Mouse (Mus musculus): ENCODE data around the gene Fut2. TPM values are rescaled to one million over a fixed set of nuclear protein-coding genes. Genes with fewer than 3 reads are reported as not detected.

Fut2 gene
- polyA plus RNA-seq, 1 experiment = not detected

- no peaks in the 10 kb centered on the region for H3K4me1 ChIP-seq (ENCODE audit: control insufficient read depth, insufficient read depth, insufficient read length)
- H3K36me3 ChIP-seq (ENCODE audit: control insufficient read depth, insufficient read depth, low read length) = no peaks in the 10 kb centered on the region
- WGBS = 76% methylated on average over 9 of the region's 9 CpGs
- TF ChIP-seq CTCF (IDR thresholded peaks at IDR 0.05; ENCODE audit: extremely low read depth, insufficient read depth, insufficient read length, insufficient replicate concordance) = no peak
- no peak overlapping the region for H3K4me3 ChIP-seq (ENCODE audit: extremely low read depth, insufficient read depth, insufficient read length)
- H3K27ac ChIP-seq (ENCODE audit: insufficient read depth, low read length) = no peak overlapping the region
- no peaks in the 10 kb centered on the region for H3K27me3 ChIP-seq (ENCODE audit: control insufficient read depth, insufficient read depth, low read length)
- DNase-seq (ENCODE audit: low read depth in 1 of 2, low spot score in 2 of 2) = no peak
Observed at GRCm38 (mm10) chr7:45605704-45606289, 60.4 kb downstream of the Fut2 start.

GRCm38 (mm10) chr7:45598960-45599879, 67.0 kb downstream of the Fut2 start:
- 80% methylated on average over 18 of the region's 18 CpGs for WGBS
- H3K36me3 ChIP-seq (ENCODE audit: control insufficient read depth, insufficient read depth, low read length) = no peaks in the 10 kb centered on the region
- TF ChIP-seq CTCF (IDR thresholded peaks at IDR 0.05; ENCODE audit: extremely low read depth, insufficient read depth, insufficient read length, insufficient replicate concordance) = no peak
- TF ChIP-seq POLR2A (IDR thresholded peaks at IDR 0.05; ENCODE audit: low read depth, low read length) = no peak
- no peaks in the 10 kb centered on the region for H3K27me3 ChIP-seq (ENCODE audit: control insufficient read depth, insufficient read depth, low read length)
- H3K4me3 ChIP-seq (ENCODE audit: extremely low read depth, insufficient read depth, insufficient read length) = no peak overlapping the region
- no peak overlapping the region for H3K27ac ChIP-seq (ENCODE audit: insufficient read depth, low read length)
- no peak for DNase-seq (ENCODE audit: low read depth in 1 of 2, low spot score in 2 of 2)
- no peaks in the 10 kb centered on the region for H3K4me1 ChIP-seq (ENCODE audit: control insufficient read depth, insufficient read depth, insufficient read length)

Other genes with a start within 250 kb of the Fut2 start
- gene Lhb, start 245.6 kb downstream of the Fut2 start, polyA plus RNA-seq (2012; rRNA removed) = not detected in 2 replicates
- gene Gys1, start 231.6 kb downstream of the Fut2 start, polyA plus RNA-seq (2012; rRNA removed) = 12.4 and 14.4 TPM in 2 replicates
- 55.3 and 56.0 TPM in 2 replicates for gene Ruvbl2, start 228.3 kb downstream of the Fut2 start, polyA plus RNA-seq (2012; rRNA removed)
- gene Ftl1, start 206.5 kb downstream of the Fut2 start, polyA plus RNA-seq (2012; rRNA removed) = 2,804 and 3,579 TPM in 2 replicates
- gene Bax, start 199.5 kb downstream of the Fut2 start, polyA plus RNA-seq (2012; rRNA removed) = 129 and 163 TPM in 2 replicates
- gene Tulp2, start 184.5 kb downstream of the Fut2 start, polyA plus RNA-seq (2012; rRNA removed) = 0.04 and 0.49 TPM in 2 replicates
- gene Gm45808, start 179.6 kb downstream of the Fut2 start, polyA plus RNA-seq (2012; rRNA removed) = 0.13 TPM in 1 of 2 replicates, not detected in the other
- gene Dhdh, start 177.6 kb downstream of the Fut2 start, polyA plus RNA-seq (2012; rRNA removed) = 1.5 and 1.6 TPM in 2 replicates
- gene Nucb1, start 156.0 kb downstream of the Fut2 start, polyA plus RNA-seq (2012; rRNA removed) = 171 and 188 TPM in 2 replicates
- gene Ppp1r15a, start 140.1 kb downstream of the Fut2 start, polyA plus RNA-seq (2012; rRNA removed) = 99.5 and 119 TPM in 2 replicates
- 6.5 and 7.2 TPM in 2 replicates for gene Plekha4, start 140.1 kb downstream of the Fut2 start, polyA plus RNA-seq (2012; rRNA removed)
- 1.7 TPM in 2 replicates for gene Hsd17b14, start 111.5 kb downstream of the Fut2 start, polyA plus RNA-seq (2012; rRNA removed)
- 50.8 and 55.6 TPM in 2 replicates for gene Bcat2, start 96.2 kb downstream of the Fut2 start, polyA plus RNA-seq (2012; rRNA removed)
- 0.90 and 2.8 TPM in 2 replicates for gene Fgf21, start 50.9 kb downstream of the Fut2 start, polyA plus RNA-seq (2012; rRNA removed)
- 0.71 and 1.1 TPM in 2 replicates for gene Fut1, start 49.1 kb downstream of the Fut2 start, polyA plus RNA-seq (2012; rRNA removed)
- 0.46 and 0.63 TPM in 2 replicates for gene Izumo1, start 44.6 kb downstream of the Fut2 start, polyA plus RNA-seq (2012; rRNA removed)
- 18.8 and 20.1 TPM in 2 replicates for gene Rasip1, start 38.9 kb downstream of the Fut2 start, polyA plus RNA-seq (2012; rRNA removed)
- 2.5 and 2.7 TPM in 2 replicates for gene Mamstr, start 26.4 kb downstream of the Fut2 start, polyA plus RNA-seq (2012; rRNA removed)
- gene Ntn5, start 17.6 kb upstream of the Fut2 start, polyA plus RNA-seq (2012; rRNA removed) = 2.2 and 5.1 TPM in 2 replicates
- gene Sec1, start 28.0 kb upstream of the Fut2 start, polyA plus RNA-seq (2012; rRNA removed) = 0.68 and 1.5 TPM in 2 replicates
- gene Car11, start 33.4 kb upstream of the Fut2 start, polyA plus RNA-seq (2012; rRNA removed) = 2.4 and 4.6 TPM in 2 replicates
- gene Dbp, start 38.7 kb upstream of the Fut2 start, polyA plus RNA-seq (2012; rRNA removed) = 20.0 and 30.1 TPM in 2 replicates
- gene Rpl18, start 49.1 kb upstream of the Fut2 start, polyA plus RNA-seq (2012; rRNA removed) = 1,792 and 2,504 TPM in 2 replicates
- gene Sphk2, start 51.6 kb upstream of the Fut2 start, polyA plus RNA-seq (2012; rRNA removed) = 41.0 and 56.3 TPM in 2 replicates
- 0.09 and 0.26 TPM in 2 replicates for gene Fam83e, start 54.8 kb upstream of the Fut2 start, polyA plus RNA-seq (2012; rRNA removed)
- gene Spaca4, start 59.4 kb upstream of the Fut2 start, polyA plus RNA-seq (2012; rRNA removed) = not detected in 2 replicates
- 3.6 and 3.7 TPM in 2 replicates for gene Lmtk3, start 117.3 kb upstream of the Fut2 start, polyA plus RNA-seq (2012; rRNA removed)
- gene Sult2b1, start 118.3 kb upstream of the Fut2 start, polyA plus RNA-seq (2012; rRNA removed) = 0.49 and 0.76 TPM in 2 replicates
- gene Cyth2, start 148.2 kb upstream of the Fut2 start, polyA plus RNA-seq (2012; rRNA removed) = 21.6 and 21.7 TPM in 2 replicates
- 0.26 TPM in 1 of 2 replicates, not detected in the other for gene Kcnj14, start 158.4 kb upstream of the Fut2 start, polyA plus RNA-seq (2012; rRNA removed)
- 15.2 and 17.1 TPM in 2 replicates for gene Grwd1, start 164.6 kb upstream of the Fut2 start, polyA plus RNA-seq (2012; rRNA removed)
- 78.7 and 92.6 TPM in 2 replicates for gene Kdelr1, start 206.4 kb upstream of the Fut2 start, polyA plus RNA-seq (2012; rRNA removed)
- 0.68 and 1.2 TPM in 2 replicates for gene Grin2d, start 212.0 kb upstream of the Fut2 start, polyA plus RNA-seq (2012; rRNA removed)
- 0.28 and 0.56 TPM in 2 replicates for gene Syngr4, start 230.3 kb upstream of the Fut2 start, polyA plus RNA-seq (2012; rRNA removed)
- gene Tmem143, start 230.5 kb upstream of the Fut2 start, polyA plus RNA-seq (2012; rRNA removed) = 16.6 and 24.5 TPM in 2 replicates

Data from spleen, adult 2 months (tissue).